Mouse (Mus musculus) myocyte (in vitro differentiated cells): ENCODE measurements at regions not wholly inside any gene's neighbourhood (a gene's known extent, or its start where the extent isn't known, plus 50 kb on each side); places are given as distances from the start of the nearest gene placed in this dataset.

Experiments
- H3K27me3 ChIP-seq: one replicate; pipeline ENCODE4 v1.6.1; 2011; ENCODE audit not compliant: control insufficient read depth, insufficient read depth, insufficient read length
- H3K36me3 ChIP-seq: one replicate; pipeline ENCODE4 v1.6.1; 2011; ENCODE audit not compliant: control insufficient read depth, insufficient read depth
- H3K4me2 ChIP-seq: one replicate; pipeline ENCODE4 v1.6.1; 2011; ENCODE audit warnings: low read depth, control low read depth
- H3K4me3 ChIP-seq: one replicate; pipeline ENCODE4 v1.5.1; 2011; ENCODE audit warnings: mild to moderate bottlenecking, control low read depth, moderate library complexity
- H3K79me2 ChIP-seq: one replicate; pipeline ENCODE4 v1.6.1; 2011; ENCODE audit not compliant: control insufficient read depth, insufficient read depth
- H3ac ChIP-seq: one replicate; pipeline ENCODE4 v1.6.1; 2011; ENCODE audit not compliant: control insufficient read depth, insufficient read length
- CEBPB ChIP-seq: IDR thresholded peaks from 2 replicates; pipeline ENCODE4 v1.6.1; 2011; ENCODE audit warnings: mild to moderate bottlenecking, moderate library complexity; ENCODE audit not compliant: poor library complexity, insufficient read depth, severe bottlenecking
- E2F4 ChIP-seq: IDR thresholded peaks from one replicate; pipeline ENCODE4 v1.6.1; 2011; ENCODE audit warnings: mild to moderate bottlenecking, control low read depth, moderate library complexity; ENCODE audit not compliant: insufficient read depth
- MAX ChIP-seq: IDR thresholded peaks from one replicate; pipeline ENCODE4 v1.6.1; 2011; ENCODE audit warnings: low read depth, mild to moderate bottlenecking, control low read depth
- MYOD1 ChIP-seq, 3 experiments: IDR thresholded peaks; one replicate each; pipeline ENCODE4 v1.6.1; 2011; ENCODE audit warnings: control low read depth in 2 of 3, low read depth in 2 of 3, mild to moderate bottlenecking in 2 of 3, moderate library complexity in 1 of 3; ENCODE audit not compliant: insufficient read length in 2 of 3, control insufficient read depth in 1 of 3
- MYOG ChIP-seq, 3 experiments: IDR thresholded peaks; one replicate each; pipeline ENCODE4 v1.6.1; 2011; ENCODE audit warnings: control low read depth in 2 of 3, low read depth in 2 of 3, mild to moderate bottlenecking in 2 of 3; ENCODE audit not compliant: insufficient read length in 2 of 3, control insufficient read depth in 1 of 3, insufficient read depth in 1 of 3
- POLR2A ChIP-seq: IDR thresholded peaks from one replicate; pipeline ENCODE4 v1.6.1; 2011; ENCODE audit warnings: low read depth, mild to moderate bottlenecking, control low read depth, moderate library complexity; ENCODE audit not compliant: insufficient read length
- POLR2AphosphoS2 ChIP-seq: IDR thresholded peaks from one replicate; pipeline ENCODE4 v1.6.1; 2011; ENCODE audit warnings: low read depth, control low read depth; ENCODE audit not compliant: insufficient read length
- REST ChIP-seq: IDR thresholded peaks from one replicate; pipeline ENCODE4 v1.6.1; 2011; ENCODE audit warnings: mild to moderate bottlenecking, control low read depth, moderate library complexity; ENCODE audit not compliant: insufficient read depth, insufficient read length
- SRF ChIP-seq: IDR thresholded peaks from one replicate; pipeline ENCODE4 v1.6.1; 2011; ENCODE audit warnings: low read depth; ENCODE audit not compliant: control insufficient read depth, insufficient read length
- TCF12 ChIP-seq: IDR thresholded peaks from one replicate; pipeline ENCODE4 v1.6.1; 2011; ENCODE audit warnings: mild to moderate bottlenecking, control low read depth; ENCODE audit not compliant: poor library complexity, insufficient read depth, severe bottlenecking
- TCF3 ChIP-seq: IDR thresholded peaks from one replicate; pipeline ENCODE4 v1.6.1; 2011; ENCODE audit warnings: low read depth, control low read depth; ENCODE audit not compliant: insufficient read length
- USF1 ChIP-seq: IDR thresholded peaks from one replicate; pipeline ENCODE4 v1.6.1; 2011; ENCODE audit warnings: low read depth, mild to moderate bottlenecking, control low read depth, moderate library complexity

DNA sequence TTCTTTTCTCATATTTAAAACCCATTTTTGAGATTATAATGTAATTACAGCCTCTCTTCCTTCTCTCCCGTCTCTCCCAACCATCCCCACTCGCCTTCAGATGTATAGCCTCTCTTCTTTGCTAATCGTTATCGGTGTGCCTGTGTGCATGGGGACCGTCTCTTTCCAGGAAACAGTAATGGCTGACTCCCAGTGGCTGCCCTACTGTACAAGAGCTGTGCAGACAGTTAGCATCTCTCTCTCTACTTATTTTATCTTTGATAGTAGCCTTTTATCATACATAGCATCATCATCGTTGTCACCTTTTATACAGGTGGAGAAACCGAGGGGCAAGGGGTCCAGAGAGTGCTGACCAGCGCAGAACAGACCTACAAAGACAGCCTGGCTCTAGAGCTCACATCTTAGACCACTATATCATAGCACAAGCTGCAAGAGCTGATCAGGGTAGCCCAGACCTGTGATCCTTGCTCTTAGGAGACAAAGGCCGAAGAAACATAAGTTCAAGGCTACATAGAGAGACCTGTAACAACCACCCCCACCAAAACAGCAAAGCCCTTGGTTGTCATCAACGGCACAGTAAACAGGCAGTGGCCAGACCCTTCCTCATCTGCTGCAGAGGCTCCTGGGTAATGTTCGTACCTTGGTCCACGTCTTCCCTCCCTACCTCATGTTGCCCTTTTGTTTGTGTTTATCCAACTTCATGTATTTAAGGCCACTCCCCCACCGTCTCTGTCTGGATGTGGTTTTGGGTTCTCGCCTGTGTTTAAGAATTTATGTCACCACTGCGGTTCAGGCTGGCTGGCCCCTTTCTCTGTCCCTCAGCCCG lies 103.1 kb upstream of the Cpm start:
- H3K4me2 ChIP-seq: no peak overlapping the region
- H3K79me2 ChIP-seq: no peaks in the 10 kb centered on the region
- TF ChIP-seq POLR2A (no peak), POLR2AphosphoS2 (no peak), TCF3 (no peak), CEBPB (no peak), MYOD1 (IDR thresholded peaks at IDR 0.05; ENCODE audit: control insufficient read depth in 1 of 3, insufficient read length in 2 of 3, low read depth in 2 of 3) (no peak), REST (no peak), MAX (no peak), E2F4 (no peak), TCF12 (no peak), MYOG (IDR thresholded peaks at IDR 0.05; ENCODE audit: control insufficient read depth in 1 of 3, insufficient read depth in 1 of 3, insufficient read length in 2 of 3, low read depth in 2 of 3) (no peak), SRF (no peak), USF1 (no peak)
- no peaks in the 10 kb centered on the region for H3K27me3 ChIP-seq
- H3K36me3 ChIP-seq: no peaks in the 10 kb centered on the region
- H3K4me3 ChIP-seq: no peak overlapping the region
- H3ac ChIP-seq: no peak overlapping the region

DNA sequence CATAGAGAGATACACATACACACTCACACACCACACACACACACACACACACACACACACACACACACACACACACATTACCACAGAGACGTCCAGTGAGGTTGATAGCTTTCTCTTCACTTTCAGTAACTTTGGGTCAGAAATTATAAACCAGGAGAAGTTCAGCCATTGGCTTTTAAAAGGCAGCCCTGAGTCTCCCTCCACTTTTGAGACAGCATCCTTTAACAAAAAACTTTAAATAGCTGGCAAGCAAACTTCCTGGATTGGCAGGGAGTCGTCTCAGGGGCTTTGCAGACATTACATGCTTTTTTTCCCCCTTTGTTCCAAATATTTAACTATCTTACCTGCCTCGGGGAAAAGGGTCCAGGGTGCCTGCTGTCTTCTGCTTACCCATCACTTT lies 103.7 kb upstream of the Cpm start:
- no peaks in the 10 kb centered on the region for H3K36me3 ChIP-seq
- H3K27me3 ChIP-seq: no peaks in the 10 kb centered on the region
- TF ChIP-seq POLR2A (no peak), MAX (no peak), SRF (no peak), MYOD1 (IDR thresholded peaks at IDR 0.05; ENCODE audit: control insufficient read depth in 1 of 3, insufficient read length in 2 of 3, low read depth in 2 of 3) (no peak), POLR2AphosphoS2 (no peak), CEBPB (no peak), TCF3 (no peak), E2F4 (no peak), MYOG (IDR thresholded peaks at IDR 0.05; ENCODE audit: control insufficient read depth in 1 of 3, insufficient read depth in 1 of 3, insufficient read length in 2 of 3, low read depth in 2 of 3) (no peak), TCF12 (no peak), USF1 (no peak), REST (no peak)
- no peak overlapping the region for H3ac ChIP-seq
- no peak overlapping the region for H3K4me2 ChIP-seq
- no peak overlapping the region for H3K4me3 ChIP-seq
- no peaks in the 10 kb centered on the region for H3K79me2 ChIP-seq

DNA sequence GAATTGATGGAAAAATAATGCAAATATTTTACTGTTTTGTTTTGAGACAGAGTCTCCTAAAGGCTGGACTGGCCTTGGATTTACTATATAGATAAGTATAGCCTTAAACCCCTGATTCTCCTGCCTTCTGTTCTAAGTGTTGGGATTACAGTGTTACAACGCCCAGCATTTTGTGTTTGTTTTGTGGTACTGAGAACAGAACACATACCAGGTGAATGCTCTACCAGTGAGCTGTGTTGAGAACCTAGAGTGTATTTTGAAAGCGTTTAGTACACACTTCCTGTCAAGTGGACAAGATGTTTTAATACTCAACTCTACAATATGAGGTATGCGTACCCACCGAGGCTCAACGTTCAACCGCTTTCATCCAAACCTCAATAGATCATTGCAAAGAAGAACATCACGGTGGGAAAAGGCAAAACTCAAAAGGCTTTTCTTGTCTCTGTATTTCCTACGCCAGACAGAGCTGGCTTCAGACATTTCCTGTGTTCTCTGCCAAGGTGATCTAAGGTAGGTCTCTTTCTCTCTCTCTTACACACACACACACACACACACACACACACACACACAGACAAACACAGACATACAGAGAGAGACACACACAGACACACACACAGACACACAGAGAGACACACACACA lies 104.3 kb upstream of the Cpm start:
- H3ac ChIP-seq: no peak overlapping the region
- H3K4me3 ChIP-seq: no peak overlapping the region
- no peaks in the 10 kb centered on the region for H3K79me2 ChIP-seq
- no peak overlapping the region for H3K4me2 ChIP-seq
- no peaks in the 10 kb centered on the region for H3K27me3 ChIP-seq
- TF ChIP-seq POLR2AphosphoS2: no peak
- TF ChIP-seq MYOG (IDR thresholded peaks at IDR 0.05; ENCODE audit: control insufficient read depth in 1 of 3, insufficient read depth in 1 of 3, insufficient read length in 2 of 3, low read depth in 2 of 3): no peak
- TF ChIP-seq MYOD1 (IDR thresholded peaks at IDR 0.05; ENCODE audit: control insufficient read depth in 1 of 3, insufficient read length in 2 of 3, low read depth in 2 of 3): no peak
- TF ChIP-seq TCF12: no peak
- no peaks in the 10 kb centered on the region for H3K36me3 ChIP-seq

DNA sequence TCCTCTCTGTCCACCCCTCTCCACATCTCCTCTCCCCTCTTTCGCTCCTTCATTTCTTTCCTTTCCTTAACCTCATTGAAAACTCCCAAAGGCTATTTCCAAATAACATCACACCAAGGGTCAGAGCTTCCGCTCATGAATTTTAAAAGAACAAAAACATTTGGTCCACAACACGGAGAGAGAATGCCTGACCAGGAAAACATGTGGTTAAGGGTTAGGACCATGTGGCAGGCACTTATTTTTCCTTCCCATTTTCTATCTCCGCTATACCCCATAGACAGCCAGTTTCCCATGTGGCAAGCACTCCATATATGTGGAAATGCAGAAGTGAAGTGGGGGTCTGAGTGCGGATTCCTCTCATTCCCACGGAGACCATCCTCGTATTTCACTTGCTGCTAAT lies 105.2 kb upstream of the Cpm start:
- no peak overlapping the region for H3K4me3 ChIP-seq
- no peaks in the 10 kb centered on the region for H3K79me2 ChIP-seq
- H3K36me3 ChIP-seq: no peaks in the 10 kb centered on the region
- H3K27me3 ChIP-seq: no peaks in the 10 kb centered on the region
- no peak overlapping the region for H3K4me2 ChIP-seq
- TF ChIP-seq USF1 (no peak), MYOG (IDR thresholded peaks at IDR 0.05; ENCODE audit: control insufficient read depth in 1 of 3, insufficient read depth in 1 of 3, insufficient read length in 2 of 3, low read depth in 2 of 3) (no peak), CEBPB (no peak), REST (no peak), SRF (no peak), POLR2A (no peak), MAX (no peak), MYOD1 (IDR thresholded peaks at IDR 0.05; ENCODE audit: control insufficient read depth in 1 of 3, insufficient read length in 2 of 3, low read depth in 2 of 3) (no peak), TCF12 (no peak), E2F4 (no peak)
- no peak overlapping the region for H3ac ChIP-seq
